Mouse (Mus musculus) MEL (cell line): ENCODE results near the gene Sept9.

Source experiments
- BHLHE40 ChIP-seq: IDR thresholded peaks from 2 replicates; pipeline ENCODE4 v1.6.1; 2012; ENCODE audit warnings: low read depth, mild to moderate bottlenecking, inconsistent platforms, low read length, improper control_type of control experiment, borderline replicate concordance
- CTCF ChIP-seq, 3 experiments: IDR thresholded peaks in 2 of 3; conservative IDR thresholded peaks in 1 of 3; 2 replicates each; pipeline ENCODE4 v1.5.1; 2011 to 2012; ENCODE audit warnings: low read length in 3 of 3, low read depth in 2 of 3, mild to moderate bottlenecking in 2 of 3, improper control_type of control experiment in 1 of 3, inconsistent platforms in 1 of 3, mixed read lengths in 1 of 3, moderate library complexity in 1 of 3; ENCODE audit not compliant: control insufficient read depth in 1 of 3, insufficient read depth in 1 of 3, poor library complexity in 1 of 3, severe bottlenecking in 1 of 3
- EP300 ChIP-seq, 2 experiments: IDR thresholded peaks; 2 replicates each; pipeline ENCODE4 v1.6.1; 2011; ENCODE audit warnings: improper control_type of control experiment in 2 of 2, low read length in 2 of 2, low read depth in 1 of 2, mild to moderate bottlenecking in 1 of 2
- ETS1 ChIP-seq: IDR thresholded peaks from 2 replicates; pipeline ENCODE4 v1.6.1; 2012; ENCODE audit warnings: low read depth, mild to moderate bottlenecking, inconsistent platforms, low read length, improper control_type of control experiment, moderate library complexity
- GATA1 ChIP-seq: IDR thresholded peaks from 2 replicates; pipeline ENCODE4 v1.6.1; 2011; ENCODE audit warnings: low read depth, low read length, improper control_type of control experiment
- KAT2A ChIP-seq: conservative IDR thresholded peaks from 2 replicates; pipeline ENCODE4 v1.6.1; 2012; ENCODE audit warnings: low read depth, low read length, improper control_type of control experiment, inconsistent platforms
- MAFK ChIP-seq: IDR thresholded peaks from 2 replicates; pipeline ENCODE4 v1.6.1; 2011; ENCODE audit warnings: low read depth, mild to moderate bottlenecking, low read length, improper control_type of control experiment, borderline replicate concordance
- MAZ ChIP-seq: IDR thresholded peaks from 2 replicates; pipeline ENCODE4 v1.6.1; 2012; ENCODE audit warnings: low read depth, mild to moderate bottlenecking, inconsistent platforms, low read length, improper control_type of control experiment
- POLR2A ChIP-seq, 2 experiments: IDR thresholded peaks; 2 replicates each; pipeline ENCODE4 v1.6.1; 2011 to 2012; ENCODE audit warnings: low read length in 2 of 2, mild to moderate bottlenecking in 2 of 2, control low read depth in 1 of 2, improper control_type of control experiment in 1 of 2, low read depth in 1 of 2, moderate library complexity in 1 of 2; ENCODE audit not compliant: control insufficient read depth in 1 of 2, insufficient read depth in 1 of 2, poor library complexity in 1 of 2
- RAD21 ChIP-seq: IDR thresholded peaks from 2 replicates; pipeline ENCODE4 v1.6.1; 2011; ENCODE audit warnings: mild to moderate bottlenecking, low read depth, low read length, improper control_type of control experiment
- ZNF384 ChIP-seq: IDR thresholded peaks from 2 replicates; pipeline ENCODE4 v1.6.1; 2012; ENCODE audit warnings: low read depth, mild to moderate bottlenecking, inconsistent platforms, low read length, improper control_type of control experiment

- TF ChIP-seq CTCF (IDR thresholded peaks at IDR 0.05 in 2 of 3, conservative IDR thresholded peaks at IDR 0.05 in 1 of 3; ENCODE audit: control insufficient read depth in 1 of 3, insufficient read depth in 1 of 3, low read depth in 2 of 3, low read length in 3 of 3, poor library complexity in 1 of 3, severe bottlenecking in 1 of 3) (no peak), GATA1 (peak; percentile 9; the same call in 1 of the 2 replicates), RAD21 (no peak), KAT2A (no peak; the same call in 1 of the 2 replicates), ZNF384 (no peak), POLR2A (IDR thresholded peaks at IDR 0.05; ENCODE audit: control insufficient read depth in 1 of 2, insufficient read depth in 1 of 2, low read depth in 1 of 2, low read length in 2 of 2, poor library complexity in 1 of 2) (peak in 1 of 2 experiments; percentile 64; a peak in 2 of 4 replicates), BHLHE40 (no peak), EP300 (IDR thresholded peaks at IDR 0.05; ENCODE audit: low read depth in 1 of 2, low read length in 2 of 2) (peak; percentile 75 to 86), ETS1 (peak; percentile 89), MAZ (peak; percentile 82), MAFK (no peak)
Measured at GRCm38 (mm10) chr11:117338503-117338902, 139.0 kb downstream of the Sept9 start.
